Mouse (Mus musculus) heart, adult 2 months (tissue): ENCODE data around the gene Cybb.

Source experiments
- CTCF ChIP-seq: fragments of 200-600 bp; IDR thresholded peaks from 2 replicates; pipeline ENCODE4 v1.8.1; 2022; ENCODE audit warnings: antibody characterized with exemption, mild to moderate bottlenecking, moderate library complexity
- POLR2A ChIP-seq: fragments of 200-500 bp; IDR thresholded peaks from 2 replicates; pipeline ENCODE4 v1.6.1; 2011; ENCODE audit warnings: mild to moderate bottlenecking, low read depth, low read length, control low read depth; ENCODE audit not compliant: insufficient read depth

DNA sequence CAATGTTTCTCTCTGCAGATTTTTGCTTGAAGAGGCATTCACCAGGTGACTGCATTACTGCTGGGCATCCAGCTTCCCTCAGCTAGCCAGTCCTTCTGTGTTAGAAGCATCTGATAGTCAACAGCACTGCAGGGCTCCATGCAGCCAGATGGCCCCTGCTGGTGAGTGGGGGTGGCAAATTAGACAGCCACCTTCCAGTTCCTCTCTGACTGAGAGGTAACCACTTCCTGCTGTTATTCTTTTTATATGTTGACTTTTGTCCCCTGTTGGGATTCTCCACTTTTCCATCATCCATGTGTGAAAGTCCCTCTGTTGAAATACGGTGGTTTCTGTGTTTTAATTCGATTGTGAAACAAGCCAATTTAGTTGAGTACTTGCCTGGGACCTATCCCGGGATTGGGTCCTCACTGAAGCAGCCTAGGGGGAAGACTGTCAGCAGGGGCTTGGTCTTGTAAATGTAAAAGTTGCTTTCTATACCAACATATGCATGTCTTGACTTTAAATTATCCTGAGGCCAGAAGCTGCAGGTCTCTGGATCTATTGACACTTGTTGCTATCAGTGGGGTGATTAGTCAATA is 16.7 kb downstream of the Cybb start:
- TF ChIP-seq CTCF (no peak), POLR2A (no peak)
